ENCODE assay signal across 13 mouse cellular contexts in the genomic region with DNA sequence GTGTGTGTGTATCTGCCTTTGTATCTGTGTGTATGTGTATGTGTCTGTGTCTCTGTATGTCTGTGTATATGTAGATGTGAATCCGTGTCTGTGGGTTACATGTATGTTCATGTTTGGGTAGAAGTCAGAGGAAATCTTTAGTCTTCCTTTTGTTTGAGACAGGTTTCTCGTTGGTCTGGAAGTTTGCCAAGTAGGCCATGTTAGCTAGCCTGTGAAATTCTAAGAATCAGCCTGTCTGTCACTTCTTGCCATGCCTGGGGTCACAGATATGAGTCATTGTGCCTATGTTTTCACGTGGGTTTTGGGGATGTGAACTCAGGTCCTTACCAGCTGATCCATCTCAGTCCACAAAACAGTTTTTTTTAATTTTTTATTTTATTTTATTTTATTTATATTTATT.
DNase-seq lines count a peak whose midpoint lies in the region; ATAC-seq lines count a peak whose summit lies in the region.
"Had no signal": no experiment of that assay in that cellular context is flagged by ENCODE, and none has a peak within 500 bp of the region (broad histone marks: within the 10 kb centered on the region; RNA-seq: fewer than 3 reads in every experiment).

No protein-coding gene starts in this region.

- no peak for ATAC-seq in hindbrain, embryonic 14.5 days (ENCODE audit: low FRiP score)
- ATAC-seq in hindbrain, embryonic 16.5 days: no peak
- ATAC-seq in neural tube, embryonic 13.5 days (ENCODE audit: low read depth): no peak
- ATAC-seq: liver, embryonic 12.5 days had no signal

- no peaks in the 10 kb centered on the region for H3K9me3 ChIP-seq in hindbrain, embryonic 14.5 days (ENCODE audit: control insufficient read depth, low read length)
- H3K9me3 ChIP-seq in hindbrain, embryonic 16.5 days (ENCODE audit: control insufficient read depth, low read length): no peaks in the 10 kb centered on the region
- no peaks in the 10 kb centered on the region for H3K9me3 ChIP-seq in neural tube, embryonic 13.5 days
- H3K9me3 ChIP-seq: liver, embryonic 12.5 days had no signal

- H3K9ac ChIP-seq in hindbrain, embryonic 14.5 days: no peak overlapping the region
- H3K9ac ChIP-seq in hindbrain, embryonic 16.5 days (ENCODE audit: low read depth, low read length): no peak overlapping the region
- 0 out of 2 replicates have a peak overlapping the region, but pooled peaks have one; percentile 38 for H3K9ac ChIP-seq in neural tube, embryonic 13.5 days
- H3K9ac ChIP-seq: liver, embryonic 12.5 days had no signal

- H3K27me3 ChIP-seq in hindbrain, embryonic 14.5 days (ENCODE audit: control insufficient read depth, insufficient read depth, low read length): no peaks in the 10 kb centered on the region
- no peaks in the 10 kb centered on the region for H3K27me3 ChIP-seq in hindbrain, embryonic 16.5 days (replicated peaks; ENCODE audit: control insufficient read depth, insufficient read depth, low read length)
- no peaks in the 10 kb centered on the region for H3K27me3 ChIP-seq in neural tube, embryonic 13.5 days
- H3K27me3 ChIP-seq: liver, embryonic 12.5 days had no signal

- no peak overlapping the region for H3K4me2 ChIP-seq in hindbrain, embryonic 14.5 days (replicated peaks)
- no peak overlapping the region for H3K4me2 ChIP-seq in hindbrain, embryonic 16.5 days (ENCODE audit: low read length)
- H3K4me2 ChIP-seq in neural tube, embryonic 13.5 days: no peak overlapping the region
- H3K4me2 ChIP-seq: liver, embryonic 12.5 days had no signal

- H3K27ac ChIP-seq in hindbrain, embryonic 14.5 days: peak overlapping the region; percentile 91
- no peak overlapping the region for H3K27ac ChIP-seq in hindbrain, embryonic 16.5 days (ENCODE audit: low read depth, low read length)
- 0 out of 2 replicates have a peak overlapping the region, but pooled peaks have one; percentile 38 for H3K27ac ChIP-seq in neural tube, embryonic 13.5 days (replicated peaks)
- H3K27ac ChIP-seq: heart, adult 2 months; liver, embryonic 12.5 days had no signal

- no peaks in the 10 kb centered on the region for H3K36me3 ChIP-seq in hindbrain, embryonic 14.5 days (replicated peaks; ENCODE audit: control insufficient read depth, insufficient read depth)
- no peaks in the 10 kb centered on the region for H3K36me3 ChIP-seq in hindbrain, embryonic 16.5 days (ENCODE audit: control insufficient read depth, insufficient read depth, low read length)
- no peaks in the 10 kb centered on the region for H3K36me3 ChIP-seq in neural tube, embryonic 13.5 days
- H3K36me3 ChIP-seq: liver, embryonic 12.5 days had no signal

- H3K4me3 ChIP-seq in hindbrain, embryonic 14.5 days (replicated peaks; ENCODE audit: low read length): no peak overlapping the region
- H3K4me3 ChIP-seq in hindbrain, embryonic 16.5 days (ENCODE audit: low read length): no peak overlapping the region
- H3K4me3 ChIP-seq in neural tube, embryonic 13.5 days: no peak overlapping the region
- H3K4me3 ChIP-seq: heart, adult 2 months; liver, embryonic 12.5 days had no signal

- H3K4me1 ChIP-seq in hindbrain, embryonic 14.5 days (replicated peaks; ENCODE audit: control insufficient read depth, insufficient read depth, low read length): peaks cover 46% of the 10 kb centered on the region
- H3K4me1 ChIP-seq in hindbrain, embryonic 16.5 days (ENCODE audit: control insufficient read depth, insufficient read depth, low read depth, low read length): peaks cover 26% of the 10 kb centered on the region
- peaks cover 54% of the 10 kb centered on the region for H3K4me1 ChIP-seq in neural tube, embryonic 13.5 days (replicated peaks)
- H3K4me1 ChIP-seq: liver, embryonic 12.5 days had no signal

- 49% methylated on average over 3 of the region's 3 CpGs for WGBS in hindbrain, embryonic 14.5 days
- 34% methylated on average over 3 of the region's 3 CpGs for WGBS in hindbrain, embryonic 16.5 days
- 61% methylated on average over 3 of the region's 3 CpGs for WGBS in neural tube, embryonic 13.5 days

- peak; percentile 22 for DNase-seq in adrenal gland, postnatal 14 days
- DNase-seq in adrenal gland, postnatal 36 days: no peak
- DNase-seq in hindbrain, embryonic 14.5 days (ENCODE audit: low spot score): peak; percentile 52
- no peak for DNase-seq in neural tube, embryonic 10.5 days (ENCODE audit: extremely low spot score, low spot score)
- DNase-seq in frontal cortex, postnatal 14 days (ENCODE audit: low spot score in 2 of 2): no peak
- DNase-seq in urinary bladder, adult 18-20 months (ENCODE audit: low spot score in 2 of 2): no peak
- DNase-seq: heart, adult 2 months; heart, postnatal 4 days; lung, postnatal 4 days; thymus, adult 18-20 months had no signal

Comparison
In these comparisons a context has a peak if more than half of its experiments do, and no peak if none do; other contexts are left out.
1. DNase-seq: peak in adrenal gland, postnatal 14 days (single experiment) and hindbrain, embryonic 14.5 days (single experiment); none in adrenal gland, postnatal 36 days (0 of 2), neural tube, embryonic 10.5 days (single experiment), frontal cortex, postnatal 14 days (0 of 2) and urinary bladder, adult 18-20 months (0 of 2).